Mouse (Mus musculus) CD4-positive helper T cell, adult 2 months (primary cell): ENCODE data around the gene Gm10720.
"Not testable (repeated sequence)": the region's sequence is repeated elsewhere in the genome, so short reads cannot be mapped to it uniquely, and the experiment has no call there.

ENCODE experiments used
- DNase-seq: peaks from one replicate; pipeline ENCODE4 v3.0.0-alpha.2; 2012; ENCODE audit warnings: low read depth, missing footprints, low spot score

The Gm10720 gene

DNA sequence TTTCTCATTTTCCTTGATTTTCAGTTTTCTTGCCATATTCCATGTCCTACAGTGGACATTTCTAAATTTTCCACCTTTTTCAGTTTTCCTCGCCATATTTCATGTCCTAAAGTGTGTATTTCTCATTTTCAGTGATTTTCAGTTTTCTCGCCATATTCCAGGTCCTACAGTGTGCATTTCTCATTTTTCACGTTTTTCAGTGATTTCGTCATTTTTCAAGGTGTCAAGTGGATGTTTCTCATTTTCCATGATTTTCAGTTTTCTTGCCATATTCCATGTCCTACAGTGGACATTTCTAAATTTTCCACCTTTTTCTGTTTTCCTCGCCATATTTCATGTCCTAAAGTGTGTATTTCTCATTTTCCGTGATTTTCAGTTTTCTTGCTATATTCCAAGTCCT is 10.2 kb downstream of the Gm10720 start:
- DNase-seq = not testable (repeated sequence)

- not testable (repeated sequence) for DNase-seq
These were observed 10.7 kb downstream of the Gm10720 start for GRCm38 (mm10) chr9:3026136-3026535.

- not testable (repeated sequence) for DNase-seq
These were observed 11.3 kb downstream of the Gm10720 start for GRCm38 (mm10) chr9:3026741-3027140.

- peak; percentile 58 for DNase-seq
These were observed 11.7 kb downstream of the Gm10720 start for GRCm38 (mm10) chr9:3027200-3027599.

GRCm38 (mm10) chr9:3029276-3030000 is 14.0 kb downstream of the Gm10720 start:
- DNase-seq = not testable (repeated sequence)

DNA sequence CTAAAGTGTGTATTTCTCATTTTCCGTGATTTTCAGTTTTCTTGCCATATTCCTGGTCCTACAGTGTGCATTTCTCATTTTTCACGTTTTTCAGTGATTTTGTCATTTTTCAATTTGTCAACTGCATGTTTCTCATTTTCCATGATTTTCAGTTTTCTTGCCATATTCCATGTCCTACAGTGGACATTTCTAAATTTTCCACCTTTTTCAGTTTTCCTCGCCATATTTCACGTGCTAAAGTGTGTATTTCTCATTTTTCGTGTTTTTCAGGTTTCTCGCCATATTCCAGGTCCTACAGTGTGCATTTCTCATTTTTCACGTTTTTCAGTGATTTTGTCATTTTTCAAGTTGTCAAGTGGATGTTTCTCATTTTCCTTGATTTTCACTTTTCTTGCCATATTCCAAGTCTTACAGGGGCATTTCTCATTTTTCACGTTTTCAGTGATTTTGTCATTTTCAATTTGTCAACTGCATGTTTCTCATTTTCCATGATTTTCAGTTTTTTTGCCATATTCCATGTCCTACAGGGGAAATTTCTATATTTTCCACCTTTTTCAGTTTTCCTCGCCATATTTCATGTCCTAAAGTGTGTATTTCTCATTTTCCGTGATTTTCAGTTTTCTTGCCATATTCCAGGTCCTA is 15.3 kb downstream of the Gm10720 start:
- DNase-seq = peak; percentile 80

DNA sequence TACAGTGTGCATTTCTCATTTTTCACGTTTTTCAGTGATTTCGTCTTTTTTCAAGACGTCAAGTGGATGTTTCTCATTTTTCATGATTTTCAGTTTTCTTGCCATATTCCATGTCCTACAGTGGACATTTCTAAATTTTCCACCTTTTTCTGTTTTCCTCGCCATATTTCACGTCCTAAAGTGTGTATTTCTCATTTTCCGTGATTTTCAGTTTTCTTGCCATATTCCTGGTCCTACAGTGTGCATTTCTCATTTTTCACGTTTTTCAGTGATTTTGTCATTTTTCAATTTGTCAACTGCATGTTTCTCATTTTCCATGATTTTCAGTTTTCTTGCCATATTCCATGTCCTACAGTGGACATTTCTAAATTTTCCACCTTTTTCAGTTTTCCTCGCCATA is 18.8 kb downstream of the Gm10720 start, which contains the start of gene Gm17535:
TSS of gene Gm17535 (plus strand) at position 301 of the 400 bp plus-strand sequence.
- not testable (repeated sequence) for DNase-seq

DNA sequence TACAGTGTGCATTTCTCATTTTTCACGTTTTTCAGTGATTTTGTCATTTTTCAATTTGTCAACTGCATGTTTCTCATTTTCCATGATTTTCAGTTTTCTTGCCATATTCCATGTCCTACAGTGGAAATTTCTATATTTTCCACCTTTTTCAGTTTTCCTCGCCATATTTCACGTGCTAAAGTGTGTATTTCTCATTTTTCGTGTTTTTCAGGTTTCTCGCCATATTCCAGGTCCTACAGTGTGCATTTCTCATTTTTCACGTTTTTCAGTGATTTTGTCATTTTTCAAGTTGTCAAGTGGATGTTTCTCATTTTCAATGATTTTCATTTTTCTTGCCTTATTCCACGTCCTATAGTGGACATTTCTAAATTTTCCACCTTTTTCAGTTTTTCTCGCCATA is 21.1 kb downstream of the Gm10720 start, which contains the start of gene Gm10715:
TSS of gene Gm10715 (plus strand) at position 301 of the 400 bp plus-strand sequence.
- not testable (repeated sequence) for DNase-seq

DNA sequence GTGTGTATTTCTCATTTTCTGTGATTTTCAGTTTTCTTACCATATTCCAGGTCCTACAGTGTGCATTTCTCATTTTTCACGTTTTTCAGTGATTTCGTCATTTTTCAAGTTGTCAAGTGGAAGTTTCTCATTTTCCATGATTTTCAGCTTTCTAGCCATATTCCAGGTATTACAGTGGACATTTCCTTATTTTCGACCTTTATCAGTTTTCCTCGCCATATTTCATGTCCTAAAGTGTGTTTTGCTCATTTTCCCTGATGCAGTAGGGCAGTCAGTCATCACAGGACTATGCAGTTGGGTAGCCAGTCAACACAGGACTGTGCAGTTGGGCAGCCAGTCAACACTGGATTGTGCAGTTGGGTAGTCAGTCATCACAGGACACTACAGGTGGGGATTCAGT is 22.7 kb downstream of the Gm10720 start:
- DNase-seq = peak; percentile 4
